Mouse (Mus musculus) heart, postnatal 0 days (tissue): ENCODE data around the gene Igfbp4. TPM values are rescaled to one million over a fixed set of nuclear protein-coding genes. Genes with fewer than 3 reads are reported as not detected.

Source experiments
- ATAC-seq: fragments of 200-750 bp; cut with Nextera tagmentation; 2 replicates; pipeline ENCODE4 v1.8.0; 2017; ENCODE audit warnings: low read depth, moderate number of reproducible peaks, moderate library complexity; ENCODE audit not compliant: insufficient read depth
- DNase-seq: peaks from one replicate; pipeline ENCODE4 v3.0.0-alpha.2; 2016; ENCODE audit warnings: low spot score
- H3K27ac ChIP-seq: fragments of 300-500 bp; sonication (generic); 2 replicates; pipeline ENCODE4 v1.5.1; 2014; ENCODE audit warnings: low read depth, mild to moderate bottlenecking
- H3K27me3 ChIP-seq: fragments of 300-500 bp; sonication (generic); 2 replicates; pipeline ENCODE4 v1.6.1; 2014; ENCODE audit warnings: low read length, mixed read lengths; ENCODE audit not compliant: control insufficient read depth, insufficient read depth
- H3K36me3 ChIP-seq: fragments of 300-500 bp; sonication (generic); replicated peaks from 2 replicates; pipeline ENCODE4 v1.6.1; 2014; ENCODE audit warnings: low read length, mixed read lengths; ENCODE audit not compliant: control insufficient read depth, insufficient read depth
- H3K4me1 ChIP-seq: fragments of 300-500 bp; sonication (generic); 2 replicates; pipeline ENCODE4 v1.6.1; 2014; ENCODE audit warnings: antibody characterized with exemption; ENCODE audit not compliant: control insufficient read depth, insufficient read depth
- H3K4me2 ChIP-seq: fragments of 300-500 bp; sonication (generic); 2 replicates; pipeline ENCODE4 v1.6.1; 2014; ENCODE audit warnings: low read depth, mild to moderate bottlenecking, low read length, moderate library complexity
- H3K4me3 ChIP-seq: fragments of 300-500 bp; sonication (generic); 2 replicates; pipeline ENCODE4 v1.5.1; 2014; ENCODE audit warnings: low read depth, low read length
- H3K9ac ChIP-seq: fragments of 300-500 bp; sonication (generic); replicated peaks from 2 replicates; pipeline ENCODE4 v1.6.1; 2014; ENCODE audit warnings: low read depth, low read length, mixed read lengths
- H3K9me3 ChIP-seq: fragments of 300-500 bp; sonication (generic); replicated peaks from 2 replicates; pipeline ENCODE4 v1.6.1; 2016; ENCODE audit warnings: low read length; ENCODE audit not compliant: control insufficient read depth
- CTCF ChIP-seq: IDR thresholded peaks from 2 replicates; pipeline ENCODE4 v1.5.1; 2016; ENCODE audit warnings: antibody characterized with exemption, control low read depth, low read depth
- EP300 ChIP-seq: IDR thresholded peaks from 2 replicates; pipeline ENCODE4 v1.6.1; 2016; ENCODE audit warnings: antibody characterized with exemption, low read depth
- WGBS: fragments of 180-500 bp; shearing (Covaris S2); extraction: QIAGEN DNeasy Blood & Tissue Kit; methylation state at CpG from one replicate; pipeline ENCODE4 v1.1.7; 2014; 5-methylcytosine and 5-hydroxymethylcytosine counted together
- polyA plus RNA-seq: library from polyadenylated mRNA; unstranded; fragments of >200 nt; fragmentation: Nextera tagmentation; extraction: Ambion mirVana; gene quantifications from 2 replicates; pipeline ENCODE4 v1.2.1, GENCODE M21; 2015
- total RNA-seq: library from RNA; depleted of rRNA; stranded (reverse); fragments of >200 nt; gene quantifications from 2 replicates; pipeline ENCODE4 v1.2.3, GENCODE M21; 2014; ENCODE audit warnings: low replicate concordance

The Igfbp4 gene
- total and polyA plus RNA-seq, 2 experiments from 2014 or later: 186 to 221 TPM

GRCm38 (mm10) chr11:99084366-99084765 lies 43.3 kb downstream of the Igfbp4 start:
- Histone ChIP-seq H3K9me3 (no peaks in the 10 kb centered on the region), H3K4me2 (no peak overlapping the region), H3K36me3 (no peaks in the 10 kb centered on the region), H3K4me1 (no peaks in the 10 kb centered on the region), H3K9ac (no peak overlapping the region), H3K4me3 (no peak overlapping the region), H3K27ac (no peak overlapping the region), H3K27me3 (no peaks in the 10 kb centered on the region)
- ATAC-seq (no peak), DNase-seq (no peak)
- WGBS: 31% methylated on average over 9 of the region's 9 CpGs
- TF ChIP-seq CTCF (no peak), EP300 (no peak)

DNA sequence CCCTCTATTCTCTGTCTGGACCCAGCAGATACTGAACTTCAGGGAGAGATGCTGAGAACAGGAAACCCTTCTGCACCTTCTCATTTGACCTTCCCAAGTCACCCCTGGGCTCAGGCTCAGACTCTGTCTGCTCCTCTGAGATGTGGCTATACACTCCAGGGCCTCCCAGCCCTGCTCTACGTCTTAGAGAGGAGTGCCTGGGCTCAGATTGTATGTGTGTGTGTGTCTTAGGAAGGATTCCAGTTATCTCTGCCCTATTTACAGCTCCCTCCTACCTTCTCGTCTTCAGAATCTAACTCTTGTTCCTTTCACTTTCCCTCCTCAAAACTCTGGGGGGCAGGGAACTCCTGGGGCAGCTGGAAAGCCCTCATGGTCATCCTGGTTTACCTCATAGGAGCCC lies 47.4 kb downstream of the Igfbp4 start:
- WGBS: 36% methylated on average over 2 of the region's 2 CpGs
- TF ChIP-seq EP300 (no peak), CTCF (no peak)
- ATAC-seq: no peak

DNA sequence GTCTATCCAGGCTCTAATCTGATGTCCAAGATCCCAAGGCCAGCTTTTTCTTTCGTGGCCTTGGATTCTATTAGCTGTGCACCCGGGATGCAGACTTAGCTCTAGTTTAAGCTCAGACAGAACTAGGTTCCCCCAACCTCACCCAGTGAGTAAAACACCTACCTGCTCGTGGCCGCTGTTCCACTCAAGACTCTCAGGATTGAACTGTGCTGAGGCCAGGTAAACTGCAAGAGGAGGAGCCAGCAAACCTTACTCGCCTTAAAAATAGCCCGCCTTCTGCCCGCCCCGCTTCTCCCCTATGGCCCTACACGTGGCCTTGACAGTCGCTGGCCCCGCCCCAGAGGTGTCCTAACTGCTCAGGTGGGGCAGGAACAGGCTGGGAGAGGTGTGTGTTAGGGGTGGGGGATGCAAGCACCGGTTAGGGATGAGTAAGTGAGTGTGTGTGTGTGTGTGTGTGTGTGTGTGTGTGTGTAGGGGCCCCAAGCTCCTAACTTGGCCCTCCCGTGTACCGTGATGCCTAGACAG lies 48.1 kb downstream of the Igfbp4 start, which contains the start of gene Tns4:
Gene Tns4 (minus strand): TSS at position 230 of the 525 bp plus-strand sequence.
- Histone ChIP-seq H3K4me2 (no peak within 1 kb of the TSS), H3K9ac (no peak within 1 kb of the TSS), H3K4me3 (no peak within 1 kb of the TSS), H3K9me3 (no peaks in the 10 kb centered on the region), H3K36me3 (no peaks in the 10 kb centered on the region), H3K27ac (no peak within 1 kb of the TSS), H3K27me3 (no peaks in the 10 kb centered on the region), H3K4me1 (no peaks in the 10 kb centered on the region)
- DNase-seq (no peak), ATAC-seq (no peak)
- no peak for TF ChIP-seq EP300
- no peak for TF ChIP-seq CTCF
- WGBS: 70% methylated on average over 14 of the region's 14 CpGs

More for the DNA sequence above, 47.4 kb downstream of the Igfbp4 start:
- no peaks in the 10 kb centered on the region for H3K36me3 ChIP-seq
- H3K4me1 ChIP-seq: no peaks in the 10 kb centered on the region
- H3K27ac ChIP-seq: no peak overlapping the region
- H3K4me3 ChIP-seq: no peak overlapping the region
- no peaks in the 10 kb centered on the region for H3K27me3 ChIP-seq
- no peak for DNase-seq
- H3K4me2 ChIP-seq: no peak overlapping the region
- H3K9me3 ChIP-seq: no peaks in the 10 kb centered on the region
- H3K9ac ChIP-seq: no peak overlapping the region

DNA sequence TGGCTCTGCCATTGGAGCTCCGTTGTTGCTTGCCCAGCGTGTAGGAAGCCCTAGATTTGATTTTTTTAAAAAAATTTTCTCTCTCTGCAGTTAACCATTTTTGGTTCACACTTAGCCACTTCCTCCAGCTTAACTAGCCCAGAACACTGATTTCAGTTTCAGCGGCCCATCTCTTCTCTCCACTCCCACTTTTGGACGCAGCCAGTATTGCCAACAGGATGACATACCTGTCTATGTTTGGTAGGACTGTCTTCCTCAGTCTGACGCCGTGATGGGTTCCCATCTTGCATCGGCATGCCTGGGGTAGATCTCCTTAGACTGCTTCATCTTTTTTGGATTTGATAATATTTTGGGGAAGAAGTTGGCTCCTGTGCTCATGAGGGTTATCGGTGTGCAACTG lies 49.3 kb downstream of the Igfbp4 start:
- 90% methylated on average over 8 of the region's 8 CpGs for whole genome bisulfite sequencing
- Histone ChIP-seq H3K36me3 (no peaks in the 10 kb centered on the region), H3K9me3 (no peaks in the 10 kb centered on the region), H3K4me2 (no peak overlapping the region), H3K27ac (no peak overlapping the region), H3K4me1 (no peaks in the 10 kb centered on the region), H3K9ac (no peak overlapping the region), H3K27me3 (no peaks in the 10 kb centered on the region), H3K4me3 (no peak overlapping the region)
- ATAC-seq: no peak
- TF ChIP-seq EP300 (no peak), CTCF (no peak)
- no peak for DNase-seq

DNA sequence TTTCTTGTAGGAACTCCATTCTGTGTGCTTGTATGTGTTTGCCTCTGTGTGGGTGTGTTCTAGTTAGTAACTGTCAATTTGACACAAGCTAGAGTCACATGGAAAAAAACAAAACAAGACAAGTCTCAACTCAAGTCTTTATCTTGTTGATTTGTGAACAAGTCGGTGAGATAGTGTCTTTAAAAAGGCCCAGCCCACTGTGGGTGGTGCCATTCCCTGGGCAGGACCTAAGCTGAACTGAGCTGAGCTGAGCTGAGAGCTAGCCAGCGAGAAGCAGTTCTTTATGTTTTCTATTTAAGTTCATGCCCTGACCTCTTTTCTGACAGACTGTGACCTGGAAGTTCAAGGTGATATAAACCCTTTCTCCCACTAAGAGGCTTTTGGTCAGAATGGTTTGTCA lies 50.6 kb downstream of the Igfbp4 start:
- DNase-seq: no peak
- 42% methylated on average over 2 of the region's 2 CpGs for WGBS
- no peaks in the 10 kb centered on the region for H3K9me3 ChIP-seq

DNA sequence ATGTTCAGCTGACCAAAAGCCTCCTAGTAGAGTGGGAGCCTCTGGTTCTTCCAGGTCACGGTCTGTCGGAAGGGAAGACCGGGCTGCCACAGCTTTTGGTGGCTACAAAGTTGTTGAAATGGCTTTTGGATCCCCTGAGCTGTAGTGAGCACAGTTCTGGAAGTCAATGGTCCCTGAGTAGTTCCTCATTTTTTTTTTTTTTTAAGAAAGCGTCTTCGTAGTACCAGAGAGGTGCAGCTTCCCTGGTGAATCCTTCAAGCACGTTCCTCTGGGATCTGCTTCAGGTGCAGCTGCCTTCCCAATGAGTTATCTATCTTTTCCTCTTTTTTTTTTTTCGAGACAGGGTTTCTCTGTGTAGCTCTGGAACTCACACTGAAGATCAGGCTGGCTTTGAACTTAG lies 52.7 kb downstream of the Igfbp4 start:
- 80% methylated on average over 7 of the region's 7 CpGs for WGBS
- ATAC-seq: no peak
- no peak for DNase-seq

More for the DNA sequence above, 50.6 kb downstream of the Igfbp4 start:
- H3K4me1 ChIP-seq: no peaks in the 10 kb centered on the region
- TF ChIP-seq EP300 (no peak), CTCF (no peak)
- H3K4me2 ChIP-seq: no peak overlapping the region
- no peak overlapping the region for H3K9ac ChIP-seq
- H3K27me3 ChIP-seq: no peaks in the 10 kb centered on the region
- no peak overlapping the region for H3K27ac ChIP-seq
- ATAC-seq: no peak
- no peaks in the 10 kb centered on the region for H3K36me3 ChIP-seq
- H3K4me3 ChIP-seq: no peak overlapping the region

More for the DNA sequence above, 52.7 kb downstream of the Igfbp4 start:
- no peaks in the 10 kb centered on the region for H3K27me3 ChIP-seq
- H3K4me1 ChIP-seq: no peaks in the 10 kb centered on the region
- H3K27ac ChIP-seq: no peak overlapping the region
- TF ChIP-seq CTCF (no peak), EP300 (no peak)
- H3K36me3 ChIP-seq: no peaks in the 10 kb centered on the region
- H3K9ac ChIP-seq: no peak overlapping the region
- no peak overlapping the region for H3K4me3 ChIP-seq
- H3K4me2 ChIP-seq: no peak overlapping the region
- no peaks in the 10 kb centered on the region for H3K9me3 ChIP-seq
